1 mouse cellular context compared by ENCODE assay signal in genomic region chr2:153139996-153140613, GRCm38 (mm10).
TF ChIP-seq lines count a peak whose summit lies in the region.

No protein-coding gene starts in this region.

TF ChIP-seq in CH12.LX, 34 proteins besides CTCF, POLR2A, EP300 and RAD21 (continued from another document):
- TF ChIP-seq USF2 (conservative IDR thresholded peaks at IDR 0.05; ENCODE audit: low read depth, low read length) (no peak), TCF12 (IDR thresholded peaks at IDR 0.05; ENCODE audit: low read depth, low read length) (peak; percentile 64), RCOR1 (conservative IDR thresholded peaks at IDR 0.05; ENCODE audit: low read depth, low read length) (0 out of 2 replicates have a peak, but pooled peaks have one; percentile 75), ZKSCAN1 (IDR thresholded peaks at IDR 0.05; ENCODE audit: borderline replicate concordance, low read depth, low read length) (no peak), MXI1 (IDR thresholded peaks at IDR 0.05; ENCODE audit: low read depth, low read length) (no peak), CHD1 (IDR thresholded peaks at IDR 0.05; ENCODE audit: low read depth, low read length) (no peak), SMC3 (IDR thresholded peaks at IDR 0.05; ENCODE audit: low read depth, low read length) (no peak), POLR2AphosphoS2 (IDR thresholded peaks at IDR 0.05; ENCODE audit: low read depth, low read length) (no peak), ELF1 (IDR thresholded peaks at IDR 0.05; ENCODE audit: low read depth, low read length) (0 out of 2 replicates have a peak, but pooled peaks have one; percentile 22)
